Mouse (Mus musculus): ENCODE results near the gene Grik4.

- TF ChIP-seq POLR2A (IDR thresholded peaks at IDR 0.05; ENCODE audit: extremely low read depth, insufficient read depth, low read length) (no peak), CTCF (IDR thresholded peaks at IDR 0.05; ENCODE audit: low read depth, low read length) (no peak)
These were observed 426.1 kb downstream of the Grik4 start for GRCm38 (mm10) chr9:42518163-42518562.

Measured in liver, adult 2 months (tissue).